Mouse (Mus musculus) retina, postnatal 1 day (tissue): ENCODE data around the gene Mief2.

Source experiments
- DNase-seq: peaks from one replicate; pipeline ENCODE4 v3.0.0-alpha.2; 2012

Gene Mief2

DNA sequence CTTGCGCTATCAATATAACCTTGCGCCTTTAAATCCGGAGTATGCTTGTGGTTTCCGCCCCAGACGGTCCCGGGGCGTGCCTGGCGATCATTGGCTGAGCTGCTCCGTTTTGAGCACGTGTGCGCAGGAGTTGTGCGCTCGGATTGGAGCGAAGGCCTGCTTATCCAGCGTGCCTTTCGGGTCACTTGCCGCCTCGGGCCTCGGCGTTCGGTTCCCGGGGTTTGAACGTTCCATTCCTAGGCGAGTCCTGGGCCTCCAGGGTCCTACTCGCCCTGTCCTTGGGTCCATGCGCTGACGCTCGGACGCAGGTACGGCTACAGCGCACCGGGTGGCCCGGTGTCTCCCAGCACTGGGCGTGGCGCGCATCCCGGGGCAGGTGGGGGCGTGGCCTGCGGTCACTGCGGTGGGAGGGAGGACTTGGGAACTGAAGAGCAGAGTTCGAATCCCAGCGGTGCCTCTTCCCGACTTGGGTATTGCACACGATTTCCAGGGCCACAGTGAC is at the start of gene Mief2:
Mief2 (plus strand) TSS at position 139 of the 502 bp plus-strand sequence.
- DNase-seq: peak; percentile 98

DNA sequence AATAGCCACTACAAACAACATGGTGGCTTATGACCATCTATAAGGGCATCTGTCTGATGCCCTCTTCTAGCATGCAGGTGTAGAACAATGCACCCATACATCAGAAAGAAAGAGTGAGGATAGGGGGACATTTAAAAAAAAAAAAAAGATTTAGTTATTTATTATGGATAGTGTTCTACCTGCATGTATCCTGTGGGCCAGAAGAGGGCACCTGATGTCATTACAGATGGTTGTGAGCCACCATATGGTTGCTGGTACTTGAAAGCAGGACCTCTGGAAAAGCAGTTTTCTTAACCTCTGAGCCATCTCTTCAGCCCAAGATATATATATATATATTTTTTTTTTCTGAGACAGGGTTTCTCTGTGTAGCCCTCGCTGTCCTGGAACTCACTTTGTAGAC is 32.0 kb upstream of the Mief2 start:
- DNase-seq: no peak

DNA sequence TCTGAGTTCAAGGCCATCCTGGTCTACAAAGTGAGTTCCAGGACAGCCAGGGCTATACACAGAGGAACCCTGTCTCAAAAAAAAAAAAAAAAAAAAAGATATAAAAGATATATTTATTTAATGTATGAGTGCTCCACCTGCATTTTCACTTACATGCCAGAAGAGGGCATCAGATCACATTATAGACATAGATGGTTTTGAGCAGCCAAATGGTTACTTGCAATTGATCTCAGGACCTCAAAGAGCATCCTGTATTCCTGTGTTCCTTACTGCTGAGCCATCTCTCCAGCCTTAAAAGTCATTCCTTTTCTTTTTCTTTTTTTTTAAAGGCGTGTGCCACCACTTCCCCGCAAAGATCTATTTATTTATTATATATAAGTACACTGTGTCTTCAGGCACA is 30.6 kb upstream of the Mief2 start:
- peak; percentile 61 for DNase-seq

DNA sequence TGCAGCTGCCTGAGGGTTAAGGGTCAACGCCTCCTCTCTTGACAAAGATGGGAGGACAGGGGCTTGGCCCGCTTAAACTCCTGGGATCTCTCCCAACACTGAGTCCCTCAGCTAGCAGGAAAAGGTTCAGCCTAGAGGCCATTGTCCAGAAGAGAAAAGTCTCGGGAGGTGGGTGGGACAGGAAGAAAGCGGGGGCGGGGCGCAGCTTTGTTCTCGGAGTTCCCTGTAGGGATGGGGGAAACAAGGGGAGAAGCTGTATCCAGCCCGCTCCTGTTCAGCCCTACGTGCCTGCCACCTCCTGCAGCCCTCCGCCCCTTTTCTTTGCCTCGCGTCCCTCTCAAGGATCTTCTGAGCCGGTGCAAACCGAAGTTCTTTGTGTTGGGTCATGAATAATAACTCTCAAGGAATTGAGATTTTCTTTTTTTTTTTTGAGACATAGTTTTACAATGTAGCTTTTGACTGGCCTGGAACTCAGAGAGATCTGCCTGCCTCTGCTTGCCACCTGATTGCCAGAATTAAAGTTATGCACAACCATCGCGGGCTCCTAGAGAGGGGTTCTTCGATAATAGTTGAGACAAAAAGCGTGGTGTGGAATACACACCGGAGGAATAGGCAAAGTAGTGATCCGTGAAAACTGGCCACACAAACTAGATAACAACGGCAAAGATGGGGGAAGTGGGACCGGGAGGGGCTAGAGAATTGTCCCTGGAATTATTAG is 29.2 kb upstream of the Mief2 start:
- peak; percentile 79 for DNase-seq

DNA sequence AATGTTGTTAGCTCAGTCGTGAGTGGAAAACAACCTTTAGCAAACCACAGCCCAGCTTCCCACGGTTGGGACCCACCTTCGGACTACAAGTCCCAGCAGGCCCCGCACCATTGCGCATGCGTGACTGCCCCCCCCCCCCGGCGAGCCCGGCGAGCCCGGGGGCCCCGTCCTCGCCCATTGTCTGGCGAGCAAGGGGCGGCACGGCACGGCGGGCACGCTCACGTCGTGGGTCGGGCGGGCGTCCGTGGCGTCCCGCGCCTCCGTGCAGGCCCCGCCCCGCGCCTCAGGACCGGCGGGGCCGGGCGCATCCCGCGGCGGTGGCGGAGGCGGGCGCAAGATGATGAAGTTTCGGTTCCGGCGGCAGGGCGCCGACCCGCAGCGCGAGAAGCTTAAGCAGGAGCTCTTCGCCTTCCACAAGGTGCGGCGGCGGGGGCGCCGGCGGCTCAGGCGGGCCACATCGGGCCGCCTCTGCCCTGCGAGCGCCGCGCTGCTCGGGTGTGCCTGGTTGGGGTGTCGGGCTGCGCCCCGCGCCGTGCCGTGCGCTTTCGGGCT is 28.6 kb upstream of the Mief2 start, which contains the start of gene Llgl1:
Llgl1 (plus strand) TSS at position 200 of the 552 bp plus-strand sequence.
- DNase-seq: peak; percentile 96

DNA sequence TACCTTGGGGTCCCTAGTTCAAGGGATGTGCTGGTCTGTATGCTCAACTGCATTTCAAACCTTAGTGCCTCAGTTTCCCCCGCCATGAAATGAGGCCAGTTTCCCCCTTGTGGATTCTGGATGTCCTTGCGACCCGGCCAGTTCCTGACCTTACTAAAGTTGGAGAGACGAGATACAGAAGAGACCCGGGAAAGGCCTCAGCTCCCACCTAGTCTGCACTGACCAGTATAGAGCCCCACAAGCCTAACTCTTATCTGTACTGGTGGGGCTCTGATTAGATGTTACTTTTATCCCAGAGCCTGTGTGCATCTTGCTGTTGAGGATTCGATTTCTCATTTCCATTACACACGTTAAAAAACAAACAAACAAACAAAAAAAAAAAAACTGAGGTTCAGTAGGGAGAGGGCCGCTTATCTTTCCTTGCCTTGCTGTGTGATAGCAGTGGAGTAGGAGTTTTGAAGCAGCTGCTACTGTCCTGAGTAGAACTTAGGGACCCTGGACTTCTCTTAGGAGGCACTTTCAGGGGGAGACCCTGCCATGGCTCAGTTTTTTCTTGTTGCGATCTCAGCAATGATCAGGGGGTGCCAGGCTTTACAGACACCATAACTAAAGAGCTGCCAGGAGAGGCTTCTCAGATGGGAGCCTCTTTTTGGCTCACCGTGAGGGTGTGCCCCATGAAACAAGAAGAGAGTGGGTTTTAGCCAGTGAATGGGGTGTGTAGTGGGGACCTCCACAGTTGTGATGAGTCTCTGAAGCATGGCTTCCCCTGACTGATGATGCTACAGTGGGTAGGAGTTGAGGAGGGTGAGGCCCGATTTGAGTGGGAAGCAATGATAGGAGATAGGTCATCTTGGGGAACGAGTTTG is 27.6 kb upstream of the Mief2 start:
- no peak for DNase-seq

DNA sequence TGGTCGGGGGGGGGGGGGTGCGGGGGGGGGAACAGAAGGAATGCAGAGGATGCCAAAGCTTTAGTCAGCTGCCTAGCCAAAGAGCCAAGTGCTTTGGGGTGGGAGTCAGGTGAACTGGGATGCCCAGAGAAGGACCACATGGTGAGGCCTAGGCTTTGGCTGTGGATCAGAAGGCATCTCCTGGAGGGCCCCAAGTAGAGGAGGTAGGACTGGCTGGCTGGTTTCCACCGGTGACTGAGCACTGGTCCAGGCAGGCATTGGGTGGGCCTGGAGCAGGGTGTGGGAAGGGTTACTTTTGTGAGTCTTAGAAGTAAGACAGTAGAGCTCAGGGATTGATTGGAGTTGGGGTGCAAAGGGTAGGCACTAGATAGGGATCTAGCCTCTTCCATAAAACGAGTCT is 26.6 kb upstream of the Mief2 start:
- no peak for DNase-seq

DNA sequence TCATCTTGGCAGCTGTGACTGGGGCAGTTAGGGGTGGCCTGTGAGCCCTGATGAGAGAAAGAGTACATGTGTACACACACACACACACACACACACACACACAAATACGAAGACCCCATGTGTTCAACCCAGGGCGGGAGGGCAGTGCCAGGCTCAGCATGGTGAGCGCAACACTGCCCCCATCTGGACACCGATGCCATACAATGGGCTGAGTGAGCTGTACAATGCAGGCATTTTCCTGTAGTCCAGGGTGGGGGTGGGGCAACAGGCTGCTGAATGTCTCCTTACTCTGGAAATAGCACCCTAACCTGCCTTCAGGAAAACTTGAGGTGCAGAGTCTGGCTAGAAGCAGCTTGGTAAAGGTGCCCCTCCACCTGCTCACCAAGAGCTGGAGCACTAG is 25.1 kb upstream of the Mief2 start:
- peak; percentile 89 for DNase-seq

DNA sequence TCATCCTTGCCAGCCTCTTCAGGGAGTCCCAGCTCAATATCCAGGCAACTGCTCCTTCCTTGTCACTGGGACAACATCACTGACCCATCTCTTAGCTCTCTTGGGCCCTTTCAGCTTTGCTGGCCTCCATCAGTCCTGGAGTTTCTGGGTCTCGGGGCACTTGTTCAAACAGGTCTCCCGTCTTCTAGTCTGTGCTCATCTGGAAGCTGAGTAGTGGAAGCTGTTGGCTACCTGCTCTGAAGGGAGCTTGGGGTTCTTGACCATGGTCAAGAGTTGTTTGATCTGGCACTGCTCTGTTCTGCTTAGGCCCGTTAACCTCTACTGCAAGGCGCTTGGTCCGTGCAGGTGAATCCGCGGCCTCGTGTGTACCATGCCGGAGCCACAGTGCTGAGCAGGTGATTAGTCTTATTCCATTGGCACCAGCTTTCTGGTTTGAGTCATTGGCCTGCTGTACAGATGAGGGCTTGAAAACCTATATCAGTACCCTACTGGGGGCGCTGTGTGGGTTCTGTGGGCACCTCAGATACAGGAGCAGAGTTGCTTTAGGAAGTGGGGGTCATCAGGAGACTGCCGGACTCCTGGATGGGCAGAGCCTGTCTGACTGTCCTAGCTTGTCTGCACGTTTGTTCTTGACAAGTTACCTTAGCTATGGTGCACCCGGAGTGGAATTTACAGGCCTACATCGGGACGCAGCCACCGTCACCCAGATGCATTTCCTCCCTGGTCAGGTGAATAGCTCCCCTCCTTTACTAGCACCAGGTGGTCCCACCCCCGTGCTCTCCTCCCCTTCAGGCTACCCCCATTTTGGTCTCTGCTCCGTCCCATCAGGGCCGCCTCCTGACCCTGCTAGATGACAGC is 23.9 kb upstream of the Mief2 start:
- no peak for DNase-seq

DNA sequence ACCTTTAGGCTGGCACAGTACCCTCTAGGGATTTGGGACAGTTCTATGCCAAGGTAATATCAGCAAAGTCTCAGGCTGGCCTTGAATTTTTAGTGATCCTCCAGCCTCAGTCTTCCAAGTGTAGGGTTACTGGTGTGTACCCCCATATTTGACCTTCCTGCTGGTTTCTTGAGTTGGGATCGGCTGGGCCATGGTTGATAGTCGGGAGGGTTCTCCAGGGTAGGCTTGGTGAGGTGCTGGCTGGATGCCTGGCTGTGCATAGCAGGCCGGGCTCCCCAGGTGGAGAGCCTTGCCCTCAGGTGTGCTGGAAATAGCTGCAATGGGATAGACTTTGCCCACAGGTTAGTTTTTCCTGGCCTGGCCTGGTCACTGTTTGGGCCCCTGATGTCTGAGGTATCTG is 22.9 kb upstream of the Mief2 start:
- no peak for DNase-seq

DNA sequence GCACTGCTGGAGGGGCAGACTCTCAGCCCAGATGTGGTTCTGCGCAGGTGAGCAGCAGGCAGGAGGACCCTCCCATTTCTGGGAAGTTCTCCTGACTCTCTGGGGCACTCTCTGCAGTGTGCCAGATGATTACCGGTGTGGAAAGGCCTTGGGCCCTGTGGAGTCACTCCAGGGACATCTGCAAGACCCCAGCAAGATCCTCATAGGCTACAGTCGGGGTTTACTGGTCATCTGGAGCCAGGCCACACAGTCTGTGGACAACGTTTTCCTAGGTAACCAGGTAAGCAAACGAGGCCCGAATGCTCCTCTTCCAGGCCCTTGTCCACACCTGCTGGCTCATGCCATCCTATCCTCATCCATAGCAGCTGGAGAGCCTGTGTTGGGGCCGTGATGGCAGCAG is 22.1 kb upstream of the Mief2 start:
- no peak for DNase-seq

DNA sequence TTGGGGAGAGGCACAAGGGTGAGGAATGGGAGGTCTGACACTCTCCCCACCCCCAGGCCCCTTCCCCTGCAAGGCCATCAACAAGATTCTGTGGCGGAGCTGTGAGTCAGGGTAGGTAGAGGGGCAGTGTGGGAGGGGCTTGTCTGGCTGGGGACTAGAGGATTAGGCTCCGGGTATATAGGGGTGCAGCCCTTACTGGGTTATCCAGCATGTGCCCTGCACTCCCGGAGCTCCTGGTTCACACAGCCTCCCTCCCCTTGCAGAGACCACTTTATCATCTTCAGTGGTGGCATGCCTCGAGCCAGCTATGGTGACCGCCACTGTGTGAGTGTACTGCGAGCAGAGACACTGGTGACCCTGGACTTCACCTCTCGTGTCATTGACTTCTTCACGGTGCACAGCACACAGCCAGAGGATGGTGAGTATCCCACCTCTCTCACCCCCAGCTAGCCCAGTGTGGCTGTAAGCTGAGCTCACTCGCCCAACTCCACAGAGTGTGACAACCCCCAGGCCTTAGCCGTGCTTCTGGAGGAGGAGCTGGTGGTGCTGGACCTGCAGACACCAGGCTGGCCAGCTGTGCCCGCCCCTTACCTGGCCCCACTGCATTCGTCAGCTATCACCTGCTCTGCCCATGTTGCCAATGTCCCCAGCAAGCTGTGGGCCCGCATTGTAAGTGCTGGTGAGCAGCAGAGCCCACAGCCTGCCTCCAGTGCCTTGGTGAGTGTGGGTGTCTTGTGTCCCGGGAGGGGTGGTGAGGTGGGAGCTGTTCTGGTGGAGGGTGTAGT is 21.3 kb upstream of the Mief2 start:
- no peak for DNase-seq

DNA sequence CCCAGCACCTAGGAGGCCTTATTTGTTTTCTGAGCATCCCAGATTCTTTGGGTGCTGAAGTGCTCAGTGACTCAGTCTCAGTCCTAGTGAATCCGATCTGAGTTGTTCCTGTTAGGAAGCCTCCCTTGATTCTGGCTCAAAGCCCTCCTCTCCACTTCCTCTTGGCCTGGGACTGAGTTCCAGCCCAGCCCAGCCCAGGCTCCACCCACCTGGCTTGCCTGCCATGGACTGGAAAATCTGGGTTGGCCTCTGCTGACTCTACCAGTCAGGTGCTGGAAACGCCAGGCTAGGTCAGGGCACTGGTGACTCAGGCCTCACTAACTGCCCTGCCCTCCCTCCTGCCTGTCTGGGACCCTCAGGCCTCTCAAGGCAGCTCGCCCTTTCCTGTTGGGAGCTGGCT is 20.5 kb upstream of the Mief2 start:
- DNase-seq: no peak

DNA sequence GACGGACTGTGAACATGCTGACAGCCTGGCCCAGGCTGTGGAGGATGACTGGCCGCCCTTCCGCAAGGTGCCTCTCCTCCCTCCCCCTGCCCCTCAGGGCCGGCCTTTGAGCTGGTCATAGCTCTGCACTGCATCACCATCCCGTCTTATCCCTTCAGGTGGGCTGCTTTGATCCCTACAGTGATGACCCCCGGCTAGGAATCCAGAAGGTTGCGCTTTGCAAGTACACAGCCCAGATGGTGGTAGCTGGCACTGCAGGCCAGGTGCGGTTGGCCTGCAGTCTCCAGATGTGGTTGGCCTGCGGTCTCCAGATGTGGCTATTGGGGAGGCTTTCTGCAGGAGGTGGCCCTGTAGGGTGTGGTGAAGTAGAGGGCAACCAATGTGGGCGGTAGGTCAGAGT is 19.6 kb upstream of the Mief2 start:
- no peak for DNase-seq

DNA sequence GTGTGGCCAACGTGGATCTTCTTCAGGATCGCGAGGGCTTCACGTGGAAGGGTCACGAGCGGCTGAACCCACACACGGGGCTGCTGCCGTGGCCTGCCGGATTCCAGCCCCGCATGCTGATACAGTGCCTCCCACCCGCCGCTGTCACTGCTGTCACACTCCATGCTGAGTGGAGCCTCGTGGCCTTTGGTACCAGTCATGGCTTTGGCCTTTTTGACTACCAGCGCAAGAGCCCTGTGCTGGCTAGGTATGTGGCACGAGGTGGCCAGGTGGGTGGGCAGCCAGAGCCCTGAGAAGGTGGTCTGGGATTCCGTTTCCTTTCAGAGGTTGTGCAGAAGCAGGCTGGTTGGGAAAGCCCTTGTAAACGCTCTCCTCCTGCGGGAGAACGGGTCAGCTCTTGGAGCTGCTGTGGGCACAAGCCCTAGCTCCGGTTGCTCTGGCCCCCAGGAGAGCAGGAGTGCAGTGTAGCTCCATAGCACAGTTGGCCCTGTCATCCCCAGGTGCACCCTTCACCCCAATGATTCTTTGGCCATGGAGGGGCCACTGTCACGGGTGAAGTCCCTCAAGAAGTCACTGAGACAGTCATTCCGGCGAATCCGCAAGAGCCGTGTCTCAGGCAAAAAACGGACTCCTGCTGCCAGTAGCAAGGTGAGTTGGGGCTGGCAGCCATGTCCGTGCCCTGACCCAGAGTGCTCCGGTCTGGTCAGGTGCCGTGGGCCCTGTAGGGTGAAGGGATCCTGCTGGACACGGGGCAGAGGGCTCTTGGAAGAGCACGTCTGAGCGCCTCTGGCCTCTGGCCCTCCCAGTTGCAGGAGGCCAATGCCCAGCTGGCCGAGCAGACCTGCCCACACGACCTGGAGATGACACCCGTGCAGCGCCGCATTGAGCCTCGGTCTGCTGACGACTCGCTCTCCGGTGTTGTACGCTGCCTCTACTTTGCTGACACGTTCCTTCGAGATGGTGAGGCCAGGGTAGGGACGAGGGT is 18.4 kb upstream of the Mief2 start:
- DNase-seq: no peak

DNA sequence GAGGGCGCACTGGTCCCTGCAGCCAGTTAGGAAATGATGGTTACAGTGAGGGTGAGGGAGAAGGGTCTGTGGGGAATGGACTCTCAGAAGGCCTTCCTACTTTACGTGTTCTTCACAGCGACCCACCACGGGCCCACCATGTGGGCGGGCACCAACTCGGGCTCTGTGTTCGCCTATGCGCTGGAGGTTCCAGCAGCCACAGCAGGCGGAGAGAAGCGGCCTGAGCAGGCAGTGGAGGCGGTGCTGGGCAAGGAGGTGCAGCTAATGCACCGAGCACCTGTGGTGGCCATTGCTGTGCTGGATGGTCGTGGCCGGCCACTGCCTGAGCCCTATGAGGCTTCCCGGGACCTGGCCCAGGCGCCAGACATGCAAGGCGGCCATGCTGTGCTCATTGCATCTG is 17.0 kb upstream of the Mief2 start:
- DNase-seq: no peak

DNA sequence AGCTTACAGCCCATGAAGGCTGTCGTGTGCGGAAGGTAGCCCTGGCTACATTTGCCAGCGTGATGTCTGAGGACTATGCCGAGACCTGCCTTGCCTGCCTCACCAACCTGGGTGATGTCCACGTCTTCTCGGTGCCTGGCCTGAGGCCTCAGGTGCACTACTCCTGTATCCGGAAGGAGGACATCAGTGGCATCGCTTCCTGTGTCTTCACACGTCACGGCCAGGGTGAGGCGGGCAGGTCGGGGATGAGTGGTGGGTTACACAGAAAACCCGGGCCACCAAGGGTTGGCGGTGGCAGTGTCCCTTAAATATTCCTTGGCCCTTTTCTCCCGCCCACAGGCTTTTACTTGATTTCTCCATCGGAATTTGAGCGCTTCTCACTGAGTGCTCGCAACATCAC is 16.2 kb upstream of the Mief2 start:
- DNase-seq: no peak

DNA sequence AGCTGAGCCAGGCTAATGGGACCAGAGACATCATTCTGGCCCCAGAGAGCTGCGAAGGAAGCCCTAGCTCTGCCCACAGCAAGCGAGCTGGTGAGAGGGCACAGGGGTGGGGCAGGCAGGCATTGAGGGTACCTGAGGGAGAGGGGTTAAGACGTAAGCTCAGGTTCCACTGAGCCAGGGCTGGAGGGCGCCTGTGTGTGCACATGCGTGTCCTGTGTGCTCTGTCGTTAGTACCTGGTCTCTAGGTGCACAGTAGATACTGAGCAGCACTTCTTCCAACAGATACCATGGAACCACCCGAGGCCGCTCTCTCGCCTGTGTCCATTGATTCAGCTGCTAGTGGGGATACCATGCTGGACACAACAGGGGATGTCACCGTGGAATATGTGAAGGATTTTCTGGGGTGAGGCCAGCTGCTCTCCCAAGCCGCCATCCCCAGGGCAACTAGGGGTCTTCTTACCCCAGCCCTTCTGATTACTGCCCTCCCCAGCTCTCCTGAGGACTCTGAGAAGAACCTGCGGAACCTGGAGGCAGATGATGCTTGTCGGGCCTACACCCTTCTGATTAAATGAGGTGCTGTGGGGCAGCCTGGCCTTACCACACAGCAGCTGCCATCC is 15.5 kb upstream of the Mief2 start:
- DNase-seq: no peak

DNA sequence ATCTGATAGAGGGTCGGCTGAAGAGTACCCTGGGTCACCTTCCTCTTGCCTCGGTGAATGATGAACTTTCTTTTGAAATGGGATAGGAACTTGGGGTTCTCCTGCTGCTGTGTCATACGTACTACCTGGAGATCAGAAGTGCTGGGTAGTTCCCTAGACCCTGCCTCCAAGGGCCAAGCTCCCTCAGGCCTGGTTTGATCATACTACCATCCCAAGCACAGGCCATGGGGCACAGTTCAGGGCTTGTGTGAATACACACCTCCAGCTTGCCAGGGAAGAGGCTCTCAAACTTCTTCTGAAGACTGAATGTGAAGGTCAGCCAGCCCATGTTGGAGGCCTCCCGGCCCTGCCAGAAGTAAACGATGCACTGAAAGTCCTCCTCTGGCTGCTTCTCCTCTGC is 12.4 kb upstream of the Mief2 start:
- DNase-seq: no peak

DNA sequence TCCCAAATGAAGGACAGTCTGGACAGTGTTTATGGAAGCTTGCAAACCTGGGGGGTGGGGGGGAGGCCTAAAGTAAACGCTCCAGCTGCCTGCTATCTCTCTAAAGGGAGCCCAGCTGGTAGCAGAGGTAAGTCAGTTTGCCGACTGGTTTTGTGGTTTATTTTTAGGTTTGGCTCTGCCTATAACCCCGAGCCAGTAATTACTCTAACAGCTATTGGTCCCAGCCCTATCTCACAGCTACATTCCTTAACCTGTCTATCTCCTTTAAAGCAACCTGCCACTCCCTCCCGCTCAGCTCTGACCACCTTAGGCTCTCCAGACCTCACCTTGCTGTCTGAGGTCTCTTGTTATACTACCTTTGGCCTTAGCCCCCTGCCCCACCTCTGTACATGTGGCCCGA is 8.9 kb upstream of the Mief2 start:
- no peak for DNase-seq
